Mouse (Mus musculus) neural tube, embryonic 14.5 days (tissue): ENCODE data around the gene Cacna1d. TPM values are rescaled to one million over a fixed set of nuclear protein-coding genes. Genes with fewer than 3 reads are reported as not detected.

Experiments used
- ATAC-seq: fragments of 200-750 bp; cut with Nextera tagmentation; 2 replicates; pipeline ENCODE4 v1.8.0; 2017; ENCODE audit warnings: low read depth, mild to moderate bottlenecking, moderate TSS enrichment, moderate library complexity
- H3K27ac ChIP-seq: fragments of 300-500 bp; sonication (generic); 2 replicates; pipeline ENCODE4 v1.5.1; 2014; ENCODE audit warnings: low read depth, mild to moderate bottlenecking, control low read depth, low read length, moderate library complexity, mixed read lengths
- H3K27me3 ChIP-seq: fragments of 300-500 bp; sonication (generic); 2 replicates; pipeline ENCODE4 v1.6.1; 2014; ENCODE audit warnings: low read length; ENCODE audit not compliant: control insufficient read depth, insufficient read depth
- H3K36me3 ChIP-seq: fragments of 300-500 bp; sonication (generic); 2 replicates; pipeline ENCODE4 v1.6.1; 2014; ENCODE audit warnings: low read length, mixed read lengths; ENCODE audit not compliant: control insufficient read depth, insufficient read depth
- H3K4me1 ChIP-seq: fragments of 300-500 bp; sonication (generic); 2 replicates; pipeline ENCODE4 v1.6.1; 2014; ENCODE audit warnings: low read length; ENCODE audit not compliant: control insufficient read depth, insufficient read depth
- H3K4me2 ChIP-seq: fragments of 300-500 bp; sonication (generic); 2 replicates; pipeline ENCODE4 v1.6.1; 2014; ENCODE audit warnings: mild to moderate bottlenecking, low read depth, low read length, control low read depth
- H3K4me3 ChIP-seq: fragments of 300-500 bp; sonication (generic); 2 replicates; pipeline ENCODE4 v1.5.1; 2014; ENCODE audit warnings: low read depth, low read length, control low read depth, mixed read lengths
- H3K9ac ChIP-seq: fragments of 300-500 bp; sonication (generic); replicated peaks from 2 replicates; pipeline ENCODE4 v1.6.1; 2014; ENCODE audit warnings: low read depth, mild to moderate bottlenecking, control low read depth, low read length, mixed read lengths
- H3K9me3 ChIP-seq: fragments of 300-500 bp; sonication (generic); 2 replicates; pipeline ENCODE4 v1.6.1; 2016; ENCODE audit warnings: low read length; ENCODE audit not compliant: control insufficient read depth
- WGBS: fragments of 180-500 bp; shearing (Covaris S2); extraction: QIAGEN DNeasy Blood & Tissue Kit; methylation state at CpG from one replicate; pipeline ENCODE4 v1.1.7; 2014; 5-methylcytosine and 5-hydroxymethylcytosine counted together
- polyA plus RNA-seq: library from polyadenylated mRNA; unstranded; fragments of >200 nt; fragmentation: Nextera tagmentation; extraction: Ambion mirVana; gene quantifications from 2 replicates; pipeline ENCODE4 v1.2.1, GENCODE M21; 2014

Cacna1d gene
- polyA plus RNA-seq, 1 experiment from 2014 or later = 23.9 TPM

DNA sequence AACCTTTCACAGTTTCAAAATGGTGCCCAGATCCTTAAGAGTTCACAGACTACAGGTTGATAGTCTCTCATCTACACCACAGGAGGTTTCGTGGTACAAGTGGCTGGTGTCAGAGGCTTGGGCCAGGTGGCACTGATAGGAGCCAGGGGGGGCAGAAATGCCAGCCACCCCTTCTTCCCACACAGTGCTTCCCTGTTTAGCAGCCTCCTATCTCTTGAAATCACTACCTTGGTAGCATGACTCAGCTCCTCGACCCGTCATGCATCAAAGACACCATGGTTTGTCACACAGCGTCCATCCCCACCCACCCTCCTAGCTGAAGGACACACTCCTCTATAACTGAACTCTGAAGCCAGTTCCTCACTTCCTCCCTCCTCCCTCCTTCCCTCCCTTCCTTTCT is 398.8 kb downstream of the Cacna1d start:
- H3K9ac ChIP-seq = no peak overlapping the region
- no peaks in the 10 kb centered on the region for H3K27me3 ChIP-seq
- 87% methylated on average over 4 of the region's 4 CpGs for WGBS
- no peaks in the 10 kb centered on the region for H3K4me1 ChIP-seq
- no peak overlapping the region for H3K27ac ChIP-seq
- H3K4me3 ChIP-seq = no peak overlapping the region
- no peak overlapping the region for H3K4me2 ChIP-seq
- no peaks in the 10 kb centered on the region for H3K36me3 ChIP-seq
- no peaks in the 10 kb centered on the region for H3K9me3 ChIP-seq
- no peak for ATAC-seq

DNA sequence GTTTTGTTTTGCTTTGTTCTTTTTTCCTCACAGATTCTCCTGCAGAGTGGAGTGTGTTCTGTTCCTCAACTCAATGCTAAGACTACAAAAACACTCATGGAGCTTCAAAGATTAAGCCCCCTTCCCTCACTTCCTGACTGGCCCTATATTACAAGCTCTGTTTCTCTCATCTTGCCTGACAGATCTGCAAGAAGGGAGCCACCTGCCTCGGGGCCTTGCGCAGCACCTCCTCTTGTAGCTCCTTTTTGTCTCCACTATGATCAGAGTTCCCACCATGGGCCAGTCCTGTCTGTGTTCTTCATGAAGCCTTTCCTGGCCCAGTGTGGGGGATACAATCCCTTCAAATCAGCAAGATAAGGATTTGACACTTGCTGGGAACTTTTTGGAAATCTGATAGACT is 399.2 kb downstream of the Cacna1d start:
- H3K36me3 ChIP-seq = no peaks in the 10 kb centered on the region
- no peaks in the 10 kb centered on the region for H3K27me3 ChIP-seq
- H3K27ac ChIP-seq = no peak overlapping the region
- 90% methylated on average over 2 of the region's 2 CpGs for WGBS
- H3K4me1 ChIP-seq = no peaks in the 10 kb centered on the region
- no peak overlapping the region for H3K4me3 ChIP-seq
- ATAC-seq = no peak
- no peak overlapping the region for H3K4me2 ChIP-seq
- H3K9me3 ChIP-seq = no peaks in the 10 kb centered on the region
- no peak overlapping the region for H3K9ac ChIP-seq

DNA sequence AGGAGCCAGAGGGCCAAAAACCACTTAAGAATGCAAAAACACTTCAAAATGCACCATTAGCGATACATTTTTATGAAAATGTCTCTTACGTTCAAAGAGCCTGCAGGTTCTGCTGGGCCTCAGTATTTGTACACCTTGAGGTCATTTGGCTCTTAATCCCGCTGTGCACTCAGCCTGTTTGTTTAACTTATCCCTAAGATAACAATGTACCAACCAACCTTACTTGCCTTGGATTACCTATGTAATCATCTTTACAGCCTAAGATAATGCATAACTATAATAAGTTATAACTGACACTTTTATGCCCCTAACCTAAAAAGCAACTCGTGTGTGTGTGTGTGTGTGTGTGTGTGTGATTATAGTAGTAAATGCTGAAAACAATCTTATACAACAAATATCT is 411.5 kb downstream of the Cacna1d start:
- Histone ChIP-seq H3K36me3 (peaks cover 3% of the 10 kb centered on the region; the same call in 1 of the 2 replicates), H3K4me3 (no peak overlapping the region), H3K27me3 (no peaks in the 10 kb centered on the region), H3K4me1 (no peaks in the 10 kb centered on the region), H3K4me2 (no peak overlapping the region), H3K27ac (no peak overlapping the region), H3K9me3 (no peaks in the 10 kb centered on the region), H3K9ac (no peak overlapping the region)
- 86% methylated on average over 4 of the region's 4 CpGs for whole genome bisulfite sequencing
- ATAC-seq = no peak

DNA sequence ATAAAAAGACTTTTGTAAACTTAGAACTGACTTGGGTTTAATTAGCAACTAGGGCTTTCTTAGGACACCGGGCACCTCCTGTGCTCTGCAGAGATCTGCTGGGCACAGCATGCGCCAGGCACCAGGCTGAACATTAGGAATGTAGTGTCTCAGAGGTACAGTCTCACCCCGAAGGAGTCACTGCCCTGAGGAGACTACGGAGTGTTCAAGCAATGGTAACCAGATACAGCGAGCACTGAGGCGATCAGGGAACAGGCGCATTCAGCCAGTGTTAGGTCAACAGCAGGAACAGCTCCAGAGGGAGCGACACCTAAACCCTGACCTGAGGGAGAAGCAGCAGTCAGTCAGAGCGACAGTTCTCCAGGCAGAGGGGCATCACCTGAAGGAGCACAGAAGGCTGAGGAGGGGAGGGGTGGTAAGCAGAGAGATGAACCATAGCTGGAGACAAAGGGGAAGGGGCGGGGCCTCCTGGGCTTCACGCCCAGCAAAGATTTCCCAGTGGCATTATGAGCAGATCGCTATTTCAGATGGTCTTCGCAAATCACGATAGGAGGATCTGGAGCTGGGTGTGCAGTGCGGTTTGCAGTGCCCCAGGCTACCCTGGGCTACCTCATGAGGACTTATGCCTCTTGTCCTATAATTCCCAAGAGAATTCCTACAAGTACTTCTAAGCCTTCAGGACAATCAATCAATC is 413.0 kb downstream of the Cacna1d start:
- ATAC-seq = no peak
- no peak overlapping the region for H3K27ac ChIP-seq
- no peak overlapping the region for H3K9ac ChIP-seq
- no peaks in the 10 kb centered on the region for H3K4me1 ChIP-seq
- WGBS = 79% methylated on average over 15 of the region's 15 CpGs
- H3K4me3 ChIP-seq = no peak overlapping the region
- H3K4me2 ChIP-seq = no peak overlapping the region
- no peaks in the 10 kb centered on the region for H3K27me3 ChIP-seq
- no peaks in the 10 kb centered on the region for H3K9me3 ChIP-seq
- peaks cover 6% of the 10 kb centered on the region; the same call in 1 of the 2 replicates for H3K36me3 ChIP-seq

DNA sequence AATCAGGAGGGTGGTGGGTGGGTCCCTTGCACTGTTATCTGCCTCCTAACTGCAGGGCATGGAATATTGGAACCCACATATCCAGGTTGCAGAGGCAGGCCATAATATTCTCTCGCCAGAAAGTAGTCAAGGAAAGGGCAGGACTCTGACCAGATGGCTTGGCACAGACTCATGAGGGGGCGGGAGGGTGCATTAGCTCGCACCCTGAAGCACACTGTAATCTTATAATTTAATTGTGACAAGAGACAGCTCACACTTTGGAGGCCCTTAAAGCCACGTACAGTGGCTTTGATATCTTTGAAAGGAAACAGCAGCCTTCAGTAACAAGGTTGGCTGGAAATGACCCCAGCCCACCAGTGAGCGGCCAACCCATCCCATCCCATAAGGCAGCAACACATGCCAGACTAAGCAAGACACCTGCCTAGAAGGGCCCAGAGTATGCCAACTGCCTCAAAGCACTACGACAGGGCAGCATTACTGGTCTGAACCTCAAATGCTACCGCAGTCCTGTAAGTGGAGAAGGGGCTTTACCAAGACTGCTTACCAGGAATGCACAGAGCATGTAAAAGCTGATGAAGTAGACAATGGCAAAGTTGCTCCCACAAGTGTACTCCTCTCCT is 415.9 kb downstream of the Cacna1d start:
- WGBS = 89% methylated on average over 7 of the region's 7 CpGs
- H3K4me2 ChIP-seq = no peak overlapping the region

DNA sequence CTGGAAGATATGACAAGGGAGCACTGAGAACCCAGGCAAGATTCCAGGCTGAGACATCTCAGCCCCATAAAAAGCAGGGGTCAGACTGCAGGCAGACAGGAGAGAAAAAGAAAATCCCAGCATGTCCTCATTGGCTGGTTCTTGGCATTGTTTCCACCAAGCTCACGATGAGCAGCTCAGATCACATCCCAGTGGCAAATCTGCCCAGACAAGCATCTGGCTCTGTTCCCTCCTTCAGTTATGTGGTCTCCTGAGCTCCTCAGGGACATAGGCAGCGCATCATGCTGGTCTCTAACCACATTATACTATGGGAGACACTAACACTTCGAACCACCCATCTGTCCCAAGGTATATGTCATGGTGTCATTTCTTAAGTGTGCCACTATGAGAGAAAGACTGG is 422.7 kb downstream of the Cacna1d start:
- H3K4me2 ChIP-seq = no peak overlapping the region
- H3K4me3 ChIP-seq = no peak overlapping the region
- no peak overlapping the region for H3K9ac ChIP-seq
- no peak for ATAC-seq
- 68% methylated on average over 3 of the region's 3 CpGs for WGBS
- no peaks in the 10 kb centered on the region for H3K27me3 ChIP-seq
- H3K27ac ChIP-seq = no peak overlapping the region
- H3K36me3 ChIP-seq = 0 out of 2 replicates have a peak, but pooled peaks cover 4% of the 10 kb centered on the region
- H3K9me3 ChIP-seq = no peaks in the 10 kb centered on the region
- no peaks in the 10 kb centered on the region for H3K4me1 ChIP-seq

More for the DNA sequence above, 415.9 kb downstream of the Cacna1d start:
- H3K36me3 ChIP-seq = peaks cover 10% of the 10 kb centered on the region; the same call in 1 of the 2 replicates
- H3K27me3 ChIP-seq = no peaks in the 10 kb centered on the region
- no peaks in the 10 kb centered on the region for H3K4me1 ChIP-seq
- ATAC-seq = no peak
- H3K27ac ChIP-seq = no peak overlapping the region
- no peaks in the 10 kb centered on the region for H3K9me3 ChIP-seq
- no peak overlapping the region for H3K4me3 ChIP-seq
- H3K9ac ChIP-seq = no peak overlapping the region

DNA sequence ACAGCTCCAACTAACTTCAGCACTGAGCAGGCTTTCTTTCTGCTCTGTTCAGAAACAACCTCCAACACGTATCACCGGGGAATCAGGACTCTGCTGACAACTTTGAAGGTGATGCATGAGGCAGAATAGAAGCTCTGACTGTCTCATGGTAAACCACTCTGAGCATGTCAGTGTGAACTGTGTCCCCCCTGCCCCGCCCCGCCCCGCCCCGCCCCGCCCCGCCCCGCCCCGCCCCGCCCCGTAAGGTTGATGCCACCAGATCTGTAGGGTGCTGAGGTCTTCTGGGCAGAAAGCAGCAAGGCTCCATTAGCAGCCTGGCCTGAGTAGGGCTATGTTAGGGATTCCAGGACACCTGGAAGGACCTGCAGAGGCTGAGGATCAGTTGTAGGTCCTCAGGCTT is 424.5 kb downstream of the Cacna1d start:
- no peaks in the 10 kb centered on the region for H3K27me3 ChIP-seq
- H3K4me2 ChIP-seq = no peak overlapping the region
- no peaks in the 10 kb centered on the region for H3K9me3 ChIP-seq
- WGBS = 90% methylated on average over 12 of the region's 12 CpGs
- H3K9ac ChIP-seq = no peak overlapping the region
- H3K27ac ChIP-seq = no peak overlapping the region
- H3K4me1 ChIP-seq = no peaks in the 10 kb centered on the region
- no peak for ATAC-seq
- H3K4me3 ChIP-seq = no peak overlapping the region
- 0 out of 2 replicates have a peak, but pooled peaks cover 4% of the 10 kb centered on the region for H3K36me3 ChIP-seq

DNA sequence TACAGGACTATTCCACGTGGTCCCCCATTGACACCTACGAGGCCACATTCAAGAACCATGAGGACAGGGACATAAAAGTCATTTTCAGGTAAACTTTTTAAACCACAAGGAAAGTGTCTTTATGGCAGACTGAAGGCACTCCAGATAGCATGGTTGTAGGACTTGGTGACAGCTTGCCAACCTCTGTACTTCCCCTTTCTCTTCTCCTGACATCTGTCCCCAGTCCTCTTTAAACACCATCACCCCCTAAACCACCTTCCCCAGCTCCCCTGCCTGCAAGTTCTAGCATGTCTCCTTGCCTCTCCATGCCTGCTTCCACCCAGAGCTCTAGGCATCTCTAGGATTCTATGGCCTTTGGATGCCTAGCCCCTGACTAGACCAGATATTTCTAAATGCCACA is 426.4 kb downstream of the Cacna1d start:
- Histone ChIP-seq H3K4me1 (no peaks in the 10 kb centered on the region), H3K36me3 (no peaks in the 10 kb centered on the region), H3K27me3 (no peaks in the 10 kb centered on the region), H3K27ac (no peak overlapping the region), H3K4me2 (no peak overlapping the region), H3K4me3 (no peak overlapping the region), H3K9me3 (no peaks in the 10 kb centered on the region), H3K9ac (no peak overlapping the region)
- ATAC-seq = no peak
- WGBS = 80% methylated on average over 2 of the region's 2 CpGs

DNA sequence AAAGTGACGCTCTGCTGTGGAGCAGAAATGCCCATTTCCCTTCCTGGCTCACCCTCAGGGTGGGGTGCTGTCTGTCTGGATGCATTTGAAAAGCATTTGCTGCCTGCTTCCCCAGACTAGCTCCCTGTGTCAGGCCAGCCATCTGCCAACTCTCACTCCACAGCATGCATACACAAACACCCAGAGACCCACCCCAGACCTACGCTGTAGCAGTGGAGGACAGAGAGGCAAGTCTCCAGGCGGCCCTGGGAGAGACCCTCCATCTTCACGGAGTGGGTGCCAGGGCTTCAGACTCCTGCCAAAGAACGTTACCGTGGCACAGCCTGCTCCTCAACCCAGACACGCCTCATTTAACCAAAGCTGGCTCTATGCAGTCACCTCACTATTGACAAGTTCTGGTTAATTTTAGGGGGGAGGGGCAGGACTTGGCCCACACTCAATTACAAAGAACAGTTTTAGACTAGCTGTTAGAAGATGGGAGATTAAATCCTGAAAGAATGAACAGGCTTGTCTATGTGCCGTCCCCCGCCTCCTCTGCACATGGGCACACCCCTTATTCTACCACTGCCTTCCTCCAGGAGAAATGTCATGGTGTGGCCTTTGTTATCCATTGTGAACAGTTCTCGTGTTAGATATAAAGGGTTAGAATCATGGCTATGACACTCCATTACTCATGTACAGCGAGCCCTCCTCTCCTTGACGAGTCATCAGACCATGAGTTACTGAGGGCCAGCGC is 435.1 kb downstream of the Cacna1d start:
- 41% methylated on average over 13 of the region's 13 CpGs for WGBS
- no peaks in the 10 kb centered on the region for H3K9me3 ChIP-seq
- peaks cover 5% of the 10 kb centered on the region; the same call in 1 of the 2 replicates for H3K4me1 ChIP-seq
- no peaks in the 10 kb centered on the region for H3K27me3 ChIP-seq
- no peak overlapping the region for H3K9ac ChIP-seq
- ATAC-seq = peak; percentile 94
- no peaks in the 10 kb centered on the region for H3K36me3 ChIP-seq
- no peak overlapping the region for H3K4me3 ChIP-seq
- peak overlapping the region; percentile 35; the same call in 1 of the 2 replicates for H3K27ac ChIP-seq
- no peak overlapping the region for H3K4me2 ChIP-seq
